In genomic region chr4:147348906-147349686, GRCm38 (mm10) we compare ENCODE assay signal across 14 mouse cellular contexts. TPM values are rescaled to one million over a fixed set of nuclear protein-coding genes. Genes with fewer than 3 reads are reported as not detected.
"Had no signal": no experiment of that assay in that cellular context is flagged by ENCODE, and none has a peak within 500 bp of the region (broad histone marks: within the 10 kb centered on the region; RNA-seq: fewer than 3 reads in every experiment).

No protein-coding gene starts in this region.

RNA-seq across cellular contexts. Expression of gene Zfp978, which starts 12.0 kb away (rescaled TPM):
- total RNA-seq: layer of hippocampus, adult 2 months; layer of hippocampus, postnatal 10 days; left cerebral cortex, postnatal 36 days; liver, adult 2 months; megakaryocyte, adult 5-6 weeks had no signal
- polyA plus RNA-seq: limb, embryonic 13.5 days; liver, adult 2 months; lung, adult 2 months; lung, postnatal 0 days; midbrain, embryonic 12.5 days; midbrain, embryonic 16.5 days; neural tube, embryonic 13.5 days; spleen, adult 2 months; stomach, embryonic 16.5 days had no signal

RNA-seq across cellular contexts. Expression of gene Zfp988, which starts 43.6 kb away (rescaled TPM):
- total RNA-seq: layer of hippocampus, adult 2 months; liver, adult 2 months; megakaryocyte, adult 5-6 weeks had no signal
- polyA plus RNA-seq: liver, adult 2 months; liver, embryonic 15.5 days; lung, adult 2 months; lung, postnatal 0 days; midbrain, embryonic 12.5 days; spleen, adult 2 months had no signal
